Mouse (Mus musculus): ENCODE data around the gene Unc5a. TPM values are rescaled to one million over a fixed set of nuclear protein-coding genes. Genes with fewer than 3 reads are reported as not detected.
A peak's percentile ranks its signal among the peaks of the same experiment; 100 is the strongest.

Unc5a gene
- total and polyA plus RNA-seq, 3 experiments, result 0.17 TPM; not detected in 2

DNA sequence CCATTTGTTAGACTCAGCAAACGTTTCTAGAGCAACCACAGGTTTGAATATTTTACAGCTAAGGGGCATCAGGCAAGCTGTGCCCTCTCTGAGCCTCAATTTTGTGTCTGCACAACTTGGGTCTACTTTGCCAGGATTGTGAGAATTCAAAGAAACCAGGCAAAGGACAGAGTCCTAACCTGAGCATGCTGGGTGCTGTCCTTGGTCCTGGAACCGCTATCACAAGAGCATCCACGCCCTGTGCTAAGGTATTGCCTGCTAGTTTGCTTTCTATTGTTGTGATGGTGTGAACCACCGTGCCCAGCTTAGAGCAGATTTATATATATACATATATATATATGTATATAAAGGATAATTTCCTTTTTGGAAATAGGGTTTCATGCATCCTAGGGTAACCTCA lies 3.9 kb upstream of the Unc5a start:
- H3K27me3 ChIP-seq (replicated peaks), result peaks cover 66% of the 10 kb centered on the region
- H3K4me3 ChIP-seq (replicated peaks in 1 of 3; ENCODE audit: low read depth in 2 of 3, low read length in 2 of 3, poor library complexity in 1 of 3), result no peak overlapping the region
- no peaks in the 10 kb centered on the region for H3K79me2 ChIP-seq (replicated peaks; ENCODE audit: control insufficient read depth, extremely low read depth, insufficient read depth, poor library complexity, severe bottlenecking)
- DNase-seq (ENCODE audit: extremely low read depth), result peak; percentile 33
- in situ Hi-C loops (cut with MboI; ENCODE audit: low pct_ligation_motif_present, low pct_unique_long_range_greater_than_20kb, low sequenced_read_pairs), result no loop called here
- H3K4me2 ChIP-seq (ENCODE audit: insufficient read depth, low read depth, poor library complexity, severe bottlenecking), result no peak overlapping the region
- TF ChIP-seq MXI1 (IDR thresholded peaks at IDR 0.05; ENCODE audit: low read depth, low read length) (peak; percentile 63; the same call in 1 of the 2 replicates), GABPA (IDR thresholded peaks at IDR 0.05; ENCODE audit: insufficient replicate concordance, low read depth, low read length) (no peak)
- dilution Hi-C loops (cut with MboI; ENCODE audit: extremely low pct_ligation_motif_present, extremely low pct_unique_long_range_greater_than_20kb, low sequenced_read_pairs), result no loop called here
- H3K36me3 ChIP-seq (replicated peaks in 1 of 2; ENCODE audit: control insufficient read depth in 1 of 2, insufficient read depth in 1 of 2, low read length in 1 of 2), result no peaks in the 10 kb centered on the region
- no peak overlapping the region for H3K9ac ChIP-seq (ENCODE audit: insufficient read depth, low read depth)
- H3K27ac ChIP-seq (ENCODE audit: insufficient read depth, low read depth), result no peak overlapping the region
- H3K4me1 ChIP-seq (ENCODE audit: control insufficient read depth in 1 of 2, insufficient read depth in 2 of 2), result no peaks in the 10 kb centered on the region
- no peaks in the 10 kb centered on the region for H3K9me3 ChIP-seq (replicated peaks; ENCODE audit: low read length)

- TF ChIP-seq MYC (IDR thresholded peaks at IDR 0.05; ENCODE audit: low read depth, low read length), result no peak
- no peak for TF ChIP-seq CHD1 (IDR thresholded peaks at IDR 0.05; ENCODE audit: low read depth, low read length)
- TF ChIP-seq RCOR1 (conservative IDR thresholded peaks at IDR 0.05; ENCODE audit: low read depth, low read length), result no peak
- TF ChIP-seq NRF1 (IDR thresholded peaks at IDR 0.05; ENCODE audit: low read depth, low read length), result no peak
- TF ChIP-seq JUN (IDR thresholded peaks at IDR 0.05; ENCODE audit: insufficient read depth, low read depth, low read length), result no peak
- no peak for TF ChIP-seq BHLHE40 (IDR thresholded peaks at IDR 0.05; ENCODE audit: low read depth, low read length)
- TF ChIP-seq POLR2AphosphoS2 (IDR thresholded peaks at IDR 0.05; ENCODE audit: low read depth, low read length), result no peak
- no peak for TF ChIP-seq MEF2A (IDR thresholded peaks at IDR 0.05; ENCODE audit: borderline replicate concordance, low read depth, low read length)
- no peak for TF ChIP-seq ZNF384 (IDR thresholded peaks at IDR 0.05; ENCODE audit: low read depth, low read length)
- TF ChIP-seq ZKSCAN1 (IDR thresholded peaks at IDR 0.05; ENCODE audit: borderline replicate concordance, low read depth, low read length), result no peak
- TF ChIP-seq TBP (conservative IDR thresholded peaks at IDR 0.05; ENCODE audit: low read depth, low read length), result no peak
- TF ChIP-seq RAD21 (IDR thresholded peaks at IDR 0.05; ENCODE audit: low read depth, low read length), result no peak
- no peak for TF ChIP-seq POLR2A (IDR thresholded peaks at IDR 0.05; ENCODE audit: low read depth, low read length)
- TF ChIP-seq ZMIZ1 (IDR thresholded peaks at IDR 0.05; ENCODE audit: low read depth, low read length), result no peak
- Histone ChIP-seq H3K9me3 (replicated peaks; ENCODE audit: low read length) (no peaks in the 10 kb centered on the region), H3K79me2 (replicated peaks; ENCODE audit: control insufficient read depth, extremely low read depth, insufficient read depth, poor library complexity, severe bottlenecking) (no peaks in the 10 kb centered on the region), H3K27ac (ENCODE audit: insufficient read depth, low read depth) (no peak overlapping the region), H3K4me3 (replicated peaks in 1 of 3; ENCODE audit: low read depth in 2 of 3, low read length in 2 of 3, poor library complexity in 1 of 3) (no peak overlapping the region), H3K9ac (ENCODE audit: insufficient read depth, low read depth) (no peak overlapping the region), H3K4me2 (ENCODE audit: insufficient read depth, low read depth, poor library complexity, severe bottlenecking) (no peak overlapping the region), H3K36me3 (replicated peaks in 1 of 2; ENCODE audit: control insufficient read depth in 1 of 2, insufficient read depth in 1 of 2, low read length in 1 of 2) (no peaks in the 10 kb centered on the region), H3K27me3 (replicated peaks) (peaks cover 74% of the 10 kb centered on the region), H3K4me1 (ENCODE audit: control insufficient read depth in 1 of 2, insufficient read depth in 2 of 2) (no peaks in the 10 kb centered on the region)
- dilution Hi-C loops (cut with MboI; ENCODE audit: extremely low pct_ligation_motif_present, extremely low pct_unique_long_range_greater_than_20kb, low sequenced_read_pairs), result no loop called here
- DNase-seq (ENCODE audit: extremely low read depth), result no peak
- in situ Hi-C loops (cut with MboI; ENCODE audit: low pct_ligation_motif_present, low pct_unique_long_range_greater_than_20kb, low sequenced_read_pairs), result no loop called here
Measured at GRCm38 (mm10) chr13:54946406-54946805, 2.8 kb upstream of the Unc5a start.

Data from CH12.LX (cell line).